Mouse (Mus musculus) ES-Bruce4 (cell line): ENCODE data around the gene Adamts13.

Source experiments
- CTCF ChIP-seq: IDR thresholded peaks from one replicate; pipeline ENCODE4 v1.8.1; 2011; ENCODE audit warnings: low read depth, low read length
- EP300 ChIP-seq: IDR thresholded peaks from 2 replicates; pipeline ENCODE4 v1.6.1; 2011; ENCODE audit warnings: low read depth, low read length; ENCODE audit not compliant: insufficient read depth
- POLR2A ChIP-seq: IDR thresholded peaks from one replicate; pipeline ENCODE4 v1.8.1; 2011; ENCODE audit warnings: low read length; ENCODE audit not compliant: insufficient read depth

- TF ChIP-seq POLR2A (no peak), CTCF (no peak), EP300 (no peak)
These were observed 36.6 kb downstream of the Adamts13 start, which contains the start of gene Cacfd1 for GRCm38 (mm10) chr2:27009714-27010244.
